Mouse (Mus musculus): Measurements from ENCODE around the gene Gstp2. TPM values are rescaled to one million over a fixed set of nuclear protein-coding genes. Genes with fewer than 3 reads are reported as not detected.

Gene Gstp2
- polyA plus RNA-seq, 1 experiment from 2014 or later, result 6.4 TPM

DNA sequence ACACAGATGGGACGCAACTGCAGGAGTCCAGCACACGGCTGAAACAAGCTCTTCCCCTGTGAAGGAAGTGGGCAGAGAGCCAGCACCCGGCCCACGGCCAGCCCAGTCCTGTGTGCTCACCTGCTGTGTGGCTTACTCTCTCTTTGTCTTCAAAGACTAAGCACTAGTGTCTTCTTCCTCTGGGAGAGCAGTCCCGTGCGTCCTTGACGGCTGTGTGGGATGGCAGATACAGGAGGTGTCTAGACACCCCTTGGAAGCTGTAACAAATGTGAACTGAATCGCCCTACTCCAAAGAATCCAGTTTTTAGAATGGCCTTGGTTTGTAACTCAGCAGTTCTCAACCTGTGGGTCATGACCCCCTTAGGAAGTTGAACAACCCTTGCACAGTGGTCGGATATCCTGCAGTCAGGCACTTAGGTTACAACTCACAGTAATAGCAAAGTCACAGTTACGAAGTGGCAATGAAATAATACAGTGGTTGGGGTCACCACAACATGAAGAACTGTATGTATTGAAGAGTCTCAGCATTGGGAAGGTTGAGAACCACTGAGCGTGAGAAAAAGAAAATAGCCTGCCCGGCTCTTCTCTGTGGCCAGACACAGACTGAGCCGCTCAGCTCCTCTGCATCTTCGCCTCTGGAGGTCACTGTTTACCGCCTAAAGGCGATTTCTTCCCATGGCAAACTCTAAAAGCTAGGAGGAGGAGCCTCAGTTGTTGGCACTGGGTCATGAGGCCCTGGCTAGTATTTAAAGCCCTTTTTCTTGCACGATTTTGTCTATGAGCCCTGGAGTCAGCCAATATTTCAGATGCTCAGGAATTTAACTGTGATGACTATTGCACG lies 26.9 kb downstream of the Gstp2 start:
- Histone ChIP-seq H3K9ac (replicated peaks) (no peak overlapping the region), H3K4me3 (ENCODE audit: low read depth, low read length) (no peak overlapping the region), H3K4me2 (ENCODE audit: low read depth, low read length) (peak overlapping the region; percentile 36), H3K4me1 (ENCODE audit: insufficient read depth) (peaks cover 12% of the 10 kb centered on the region), H3K27me3 (ENCODE audit: insufficient read depth, low read length) (no peaks in the 10 kb centered on the region), H3K27ac (ENCODE audit: low read depth) (peak overlapping the region; percentile 24; the same call in 1 of the 2 replicates), H3K36me3 (replicated peaks; ENCODE audit: insufficient read depth, low read length) (no peaks in the 10 kb centered on the region), H3K9me3 (ENCODE audit: low read length) (no peaks in the 10 kb centered on the region)
- 30% methylated on average over 18 of the region's 18 CpGs for WGBS (ENCODE audit: insufficient replicate concordance)
- DNase-seq (peak; percentile 80), ATAC-seq (peak; percentile 88)
- TF ChIP-seq EP300 (IDR thresholded peaks at IDR 0.05; ENCODE audit: low read depth) (peak; percentile 18; the same call in 1 of the 2 replicates), CTCF (IDR thresholded peaks at IDR 0.05; ENCODE audit: low read depth) (peak; percentile 90)

DNA sequence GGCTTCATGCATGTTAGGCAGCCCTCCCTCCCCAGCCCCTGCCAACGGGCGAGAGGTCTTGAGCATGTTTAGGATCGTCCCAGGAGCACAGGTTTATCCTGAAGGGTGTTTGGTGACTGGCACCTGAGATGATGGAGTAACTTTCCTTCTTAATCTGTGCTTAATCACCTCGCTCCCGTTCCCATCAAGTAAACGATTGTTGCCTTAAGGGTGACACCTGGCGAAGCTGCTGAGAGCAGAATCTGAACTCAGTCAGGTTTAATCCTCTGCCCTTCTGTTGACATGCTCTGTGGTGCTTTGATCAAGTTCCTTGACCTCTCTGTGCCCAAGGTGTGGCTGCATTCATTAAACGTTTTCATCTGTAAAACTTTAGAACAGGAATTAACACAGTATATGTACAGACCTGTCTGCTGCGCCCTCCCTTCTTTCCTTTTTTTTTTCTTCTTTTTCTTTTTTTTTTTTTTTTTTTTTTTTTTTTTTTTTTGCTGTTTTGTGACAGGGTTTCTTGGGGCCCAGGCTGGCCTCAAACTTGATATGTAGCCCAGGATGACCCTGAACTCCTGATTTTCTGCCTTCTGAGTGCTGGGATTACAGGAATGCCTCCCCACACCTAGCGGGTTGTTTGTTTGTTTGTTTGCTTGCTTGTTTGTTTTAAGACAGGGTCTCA lies 27.8 kb downstream of the Gstp2 start:
- peaks cover 12% of the 10 kb centered on the region for H3K4me1 ChIP-seq (ENCODE audit: insufficient read depth)
- no peak overlapping the region for H3K4me2 ChIP-seq (ENCODE audit: low read depth, low read length)
- no peaks in the 10 kb centered on the region for H3K36me3 ChIP-seq (replicated peaks; ENCODE audit: insufficient read depth, low read length)
- DNase-seq, result no peak
- WGBS (ENCODE audit: insufficient replicate concordance), result 73% methylated on average over 10 of the region's 10 CpGs
- H3K27me3 ChIP-seq (ENCODE audit: insufficient read depth, low read length), result no peaks in the 10 kb centered on the region
- no peak overlapping the region for H3K4me3 ChIP-seq (ENCODE audit: low read depth, low read length)
- no peak for ATAC-seq
- H3K9me3 ChIP-seq (ENCODE audit: low read length), result no peaks in the 10 kb centered on the region
- no peak overlapping the region for H3K9ac ChIP-seq (replicated peaks)
- no peak overlapping the region; the same call in 1 of the 2 replicates for H3K27ac ChIP-seq (ENCODE audit: low read depth)
- TF ChIP-seq CTCF (IDR thresholded peaks at IDR 0.05; ENCODE audit: low read depth), result no peak
- TF ChIP-seq EP300 (IDR thresholded peaks at IDR 0.05; ENCODE audit: low read depth), result no peak

DNA sequence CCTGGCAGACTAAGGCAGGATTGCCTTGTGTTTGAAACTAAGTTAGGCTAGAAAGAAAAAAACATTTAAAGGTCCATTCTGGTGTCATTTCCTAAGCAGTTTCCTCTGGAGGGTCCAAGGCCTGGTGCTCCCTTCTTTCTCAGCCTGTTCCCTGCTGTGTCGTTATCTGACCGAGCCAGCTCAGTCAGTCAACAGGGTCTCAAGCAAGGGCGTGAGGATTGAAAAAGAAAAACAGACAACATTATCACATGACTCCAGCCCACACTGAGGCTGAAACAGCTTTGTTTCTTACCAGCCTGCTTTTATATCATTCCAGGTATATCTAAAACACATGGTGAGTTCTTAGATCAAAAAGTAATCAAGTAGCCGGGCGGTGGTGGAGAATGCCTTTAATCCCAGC lies 30.2 kb downstream of the Gstp2 start:
- no peak for ATAC-seq
- Histone ChIP-seq H3K4me2 (ENCODE audit: low read depth, low read length) (no peak overlapping the region), H3K27ac (ENCODE audit: low read depth) (0 out of 2 replicates have a peak overlapping the region, but pooled peaks have one; percentile 13), H3K36me3 (replicated peaks; ENCODE audit: insufficient read depth, low read length) (peaks cover 5% of the 10 kb centered on the region), H3K9ac (replicated peaks) (no peak overlapping the region), H3K4me3 (ENCODE audit: low read depth, low read length) (no peak overlapping the region), H3K9me3 (ENCODE audit: low read length) (no peaks in the 10 kb centered on the region), H3K27me3 (ENCODE audit: insufficient read depth, low read length) (no peaks in the 10 kb centered on the region), H3K4me1 (ENCODE audit: insufficient read depth) (peaks cover 19% of the 10 kb centered on the region)
- TF ChIP-seq EP300 (IDR thresholded peaks at IDR 0.05; ENCODE audit: low read depth) (peak; percentile 22; the same call in 1 of the 2 replicates), CTCF (IDR thresholded peaks at IDR 0.05; ENCODE audit: low read depth) (no peak)
- DNase-seq, result no peak
- 45% methylated on average over 5 of the region's 5 CpGs for WGBS (ENCODE audit: insufficient replicate concordance)

DNA sequence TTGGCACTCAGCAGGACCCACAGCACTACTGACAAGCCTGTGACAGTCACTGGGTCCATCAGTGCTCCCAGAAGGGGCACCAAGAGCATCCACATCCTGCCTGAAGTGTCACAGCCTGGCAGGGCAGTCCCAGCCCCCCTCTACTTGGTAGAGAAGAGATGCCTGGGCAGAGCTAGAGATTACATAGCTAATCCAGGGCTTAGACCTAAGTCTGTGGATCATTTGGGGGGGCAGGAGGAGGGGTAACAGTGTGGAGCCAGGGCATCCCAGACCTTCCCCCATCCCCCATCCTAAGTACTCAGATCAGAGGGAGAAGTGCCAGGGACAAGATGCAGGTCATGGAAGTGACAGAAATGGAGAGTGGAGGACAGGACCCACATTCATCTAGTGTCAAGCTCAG lies 31.0 kb downstream of the Gstp2 start:
- no peak overlapping the region; the same call in 1 of the 2 replicates for H3K9ac ChIP-seq (replicated peaks)
- no peak for ATAC-seq
- peaks cover 18% of the 10 kb centered on the region for H3K4me1 ChIP-seq (ENCODE audit: insufficient read depth)

DNA sequence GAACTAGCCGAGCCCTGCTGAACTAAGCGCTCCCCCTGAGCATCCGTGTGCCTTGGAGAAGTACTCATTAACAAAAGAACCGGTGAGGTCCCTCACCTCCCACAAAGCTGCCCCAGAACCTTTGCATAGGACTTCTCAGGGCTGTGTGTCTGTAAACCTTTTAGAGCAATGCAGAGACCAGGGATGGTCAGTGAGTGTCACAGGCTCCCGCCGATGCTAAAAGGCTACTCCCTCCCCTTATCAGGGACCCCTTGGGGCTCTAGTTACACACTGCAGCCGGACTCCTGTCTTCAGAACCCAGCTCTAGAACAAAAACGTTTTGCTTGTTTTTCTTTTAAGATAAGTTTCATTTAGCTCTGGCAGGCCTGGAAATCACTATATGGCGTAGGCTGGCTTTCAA lies 32.8 kb downstream of the Gstp2 start:
- Histone ChIP-seq H3K4me3 (ENCODE audit: low read depth, low read length) (peak overlapping the region; percentile 84), H3K4me1 (ENCODE audit: insufficient read depth) (peaks cover 6% of the 10 kb centered on the region), H3K9ac (replicated peaks) (peak overlapping the region; percentile 45), H3K27ac (ENCODE audit: low read depth) (no peak overlapping the region), H3K27me3 (ENCODE audit: insufficient read depth, low read length) (no peaks in the 10 kb centered on the region), H3K36me3 (replicated peaks; ENCODE audit: insufficient read depth, low read length) (peaks cover 23% of the 10 kb centered on the region), H3K4me2 (ENCODE audit: low read depth, low read length) (peak overlapping the region; percentile 79), H3K9me3 (ENCODE audit: low read length) (no peaks in the 10 kb centered on the region)
- TF ChIP-seq EP300 (IDR thresholded peaks at IDR 0.05; ENCODE audit: low read depth), result no peak
- no peak for TF ChIP-seq CTCF (IDR thresholded peaks at IDR 0.05; ENCODE audit: low read depth)
- no peak for DNase-seq
- no peak; the same call in 1 of the 2 replicates for ATAC-seq
- WGBS (ENCODE audit: insufficient replicate concordance), result 15% methylated on average over 9 of the region's 9 CpGs

More for the DNA sequence above, 31.0 kb downstream of the Gstp2 start:
- no peaks in the 10 kb centered on the region for H3K9me3 ChIP-seq (ENCODE audit: low read length)
- peaks cover 7% of the 10 kb centered on the region for H3K36me3 ChIP-seq (replicated peaks; ENCODE audit: insufficient read depth, low read length)
- H3K4me3 ChIP-seq (ENCODE audit: low read depth, low read length), result no peak overlapping the region
- H3K27ac ChIP-seq (ENCODE audit: low read depth), result no peak overlapping the region
- H3K4me2 ChIP-seq (ENCODE audit: low read depth, low read length), result no peak overlapping the region
- H3K27me3 ChIP-seq (ENCODE audit: insufficient read depth, low read length), result no peaks in the 10 kb centered on the region
- no peak for TF ChIP-seq EP300 (IDR thresholded peaks at IDR 0.05; ENCODE audit: low read depth)
- TF ChIP-seq CTCF (IDR thresholded peaks at IDR 0.05; ENCODE audit: low read depth), result no peak
- no peak for DNase-seq

DNA sequence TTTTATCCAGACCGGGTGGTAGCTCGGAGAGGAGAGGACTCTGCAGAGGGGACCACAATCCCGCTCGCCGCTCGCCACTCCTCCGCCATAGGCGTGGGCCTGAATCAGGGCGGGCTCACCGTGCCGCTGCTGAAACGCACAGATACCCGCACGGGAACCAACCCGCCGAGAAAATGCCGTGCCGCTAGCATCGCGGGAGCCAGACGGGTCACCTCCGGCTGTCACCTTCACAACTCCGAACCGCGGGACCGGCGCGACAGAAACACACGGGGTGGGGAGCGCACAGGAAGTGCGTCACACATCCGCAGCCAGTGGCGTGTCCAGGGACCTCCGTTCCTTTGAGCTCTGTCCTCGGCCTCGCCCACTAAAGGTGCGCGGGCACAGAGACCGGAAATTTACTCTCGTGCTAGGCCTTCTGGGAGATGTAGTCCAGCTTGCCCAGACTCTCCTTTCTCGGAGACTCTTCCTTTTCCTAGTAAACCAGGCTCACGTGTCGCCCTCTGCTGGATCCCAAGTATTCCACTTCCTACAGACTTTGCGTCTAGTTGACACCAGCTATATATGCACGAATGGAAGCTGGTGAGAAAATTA lies 33.3 kb downstream of the Gstp2 start, which contains the start of gene Ndufv1:
Ndufv1 (minus strand) TSS at position 375 of the 591 bp plus-strand sequence.
- Histone ChIP-seq H3K36me3 (replicated peaks; ENCODE audit: insufficient read depth, low read length) (peaks cover 29% of the 10 kb centered on the region), H3K9ac (replicated peaks) (peak within 1 kb of the TSS; percentile 90), H3K4me3 (ENCODE audit: low read depth, low read length) (peak within 1 kb of the TSS; percentile 84), H3K4me1 (ENCODE audit: insufficient read depth) (peaks cover 6% of the 10 kb centered on the region), H3K27ac (ENCODE audit: low read depth) (peak within 1 kb of the TSS; percentile 76), H3K4me2 (ENCODE audit: low read depth, low read length) (peak within 1 kb of the TSS; percentile 79), H3K9me3 (ENCODE audit: low read length) (no peaks in the 10 kb centered on the region), H3K27me3 (ENCODE audit: insufficient read depth, low read length) (no peaks in the 10 kb centered on the region)
- 0% methylated on average over 40 of the region's 45 CpGs for WGBS (ENCODE audit: insufficient replicate concordance)
- ATAC-seq (peak; percentile 99), DNase-seq (peak; percentile 96)
- 0 out of 2 replicates have a peak, but pooled peaks have one; percentile 59 for TF ChIP-seq EP300 (IDR thresholded peaks at IDR 0.05; ENCODE audit: low read depth)
- peak; percentile 92 for TF ChIP-seq CTCF (IDR thresholded peaks at IDR 0.05; ENCODE audit: low read depth)

All from liver, postnatal 0 days (tissue).